Mouse (Mus musculus) naive thymus-derived CD4-positive, alpha-beta T cell, adult 2 months (primary cell): ENCODE measurements around the gene Nup37.

Source experiments
- DNase-seq: peaks from one replicate; pipeline ENCODE4 v3.0.0-alpha.2; 2011; ENCODE audit warnings: low read depth

Gene Nup37

DNA sequence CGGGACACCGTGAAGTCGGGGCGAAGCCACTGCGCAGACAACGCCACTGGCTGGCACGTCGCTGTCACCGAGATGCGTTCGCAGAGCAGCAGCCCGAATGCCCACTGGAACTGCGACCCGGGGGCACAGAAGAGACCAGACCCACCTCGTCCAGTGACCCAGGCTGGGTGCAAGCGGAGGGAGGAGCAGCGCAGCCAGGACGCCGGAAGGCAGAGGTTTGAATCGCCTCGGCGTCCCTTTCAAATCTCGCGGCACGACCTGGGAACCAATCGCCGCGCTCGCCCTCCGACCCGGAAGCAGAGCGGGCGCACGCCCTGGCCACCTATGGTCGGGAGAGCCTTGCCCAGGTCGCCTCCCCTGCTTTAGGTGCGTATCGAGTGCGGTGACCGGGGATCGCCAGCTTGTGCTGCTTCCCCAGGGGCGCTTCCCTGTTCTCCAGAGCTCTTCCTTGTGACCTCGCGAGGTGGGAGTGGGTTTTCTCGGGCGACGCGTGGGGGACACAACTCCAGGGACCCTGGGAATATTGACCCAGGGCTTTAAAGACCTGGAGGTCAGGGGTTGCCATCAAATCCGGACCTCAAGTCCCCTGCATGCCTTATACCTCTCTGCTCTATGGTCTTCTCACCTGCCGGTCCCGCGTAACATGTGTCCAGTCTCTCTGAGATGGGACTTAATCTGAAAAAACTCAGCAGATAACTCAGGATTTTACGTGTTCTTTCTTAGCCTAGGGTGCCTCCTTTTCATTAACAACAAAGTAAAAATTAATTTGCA, at the start of gene Nup37, which contains the start of gene Parpbp:
Gene Nup37 (plus strand): TSS at position 286 of the 771 bp plus-strand sequence.
Gene Parpbp (minus strand): TSS at position 235 of the 771 bp plus-strand sequence.
- DNase-seq, result peak; percentile 92

DNA sequence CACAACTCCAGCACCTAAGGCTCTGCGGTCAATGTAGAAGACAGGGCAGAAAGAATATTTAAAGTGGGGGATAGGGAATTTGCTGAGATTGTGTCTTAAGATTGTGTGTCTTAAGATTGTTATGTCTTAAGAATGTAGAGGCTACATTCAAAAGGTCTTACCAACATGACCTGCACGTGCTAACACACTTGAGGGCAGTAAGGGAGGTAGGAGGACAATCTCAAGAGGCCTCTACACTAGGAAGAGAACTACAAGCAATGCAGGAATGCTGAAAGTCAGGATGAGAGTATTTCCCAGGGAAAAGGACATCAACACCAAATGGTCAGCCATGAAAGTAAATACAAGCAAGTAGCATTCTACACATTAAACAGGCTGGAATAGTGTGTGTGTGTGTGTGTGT, 40.6 kb upstream of the Nup37 start:
- DNase-seq, result no peak

DNA sequence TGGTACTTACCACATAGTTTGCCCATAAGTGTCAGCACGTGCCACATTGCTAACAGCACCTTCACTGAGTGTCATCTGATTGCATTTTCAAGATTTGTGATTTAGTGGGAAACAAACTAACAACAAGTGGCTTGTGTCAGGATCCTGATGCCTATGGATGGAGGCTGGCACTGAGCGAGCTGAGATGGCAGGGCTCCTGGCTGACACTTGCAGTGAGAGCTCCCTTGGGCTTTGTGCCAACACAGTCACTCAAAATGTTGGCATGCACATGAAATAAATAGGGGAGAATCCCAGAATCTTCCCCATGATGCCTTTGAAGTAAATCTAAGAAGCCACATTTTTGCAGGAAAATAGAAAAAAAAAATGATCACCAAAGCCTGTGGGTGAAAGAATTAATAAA, 33.5 kb upstream of the Nup37 start:
- DNase-seq, result no peak

DNA sequence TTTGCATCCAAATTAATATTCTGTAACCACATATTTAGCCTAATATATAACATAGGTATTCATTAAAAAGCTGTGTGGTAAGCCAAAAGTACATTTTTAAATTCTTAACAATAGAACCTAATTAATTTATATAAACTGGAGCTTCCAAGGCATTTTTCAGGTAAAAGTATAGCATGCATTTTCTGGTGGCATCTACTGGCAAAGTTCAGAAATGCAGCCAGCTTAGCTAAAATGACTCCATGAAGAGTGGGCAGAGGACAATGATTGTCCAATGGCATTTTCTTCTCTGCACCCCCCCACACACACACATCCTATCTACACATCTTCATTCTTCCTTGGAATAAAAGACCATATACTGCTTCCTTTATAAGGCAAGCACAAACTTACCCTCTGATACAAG, 27.1 kb upstream of the Nup37 start:
- DNase-seq, result no peak

DNA sequence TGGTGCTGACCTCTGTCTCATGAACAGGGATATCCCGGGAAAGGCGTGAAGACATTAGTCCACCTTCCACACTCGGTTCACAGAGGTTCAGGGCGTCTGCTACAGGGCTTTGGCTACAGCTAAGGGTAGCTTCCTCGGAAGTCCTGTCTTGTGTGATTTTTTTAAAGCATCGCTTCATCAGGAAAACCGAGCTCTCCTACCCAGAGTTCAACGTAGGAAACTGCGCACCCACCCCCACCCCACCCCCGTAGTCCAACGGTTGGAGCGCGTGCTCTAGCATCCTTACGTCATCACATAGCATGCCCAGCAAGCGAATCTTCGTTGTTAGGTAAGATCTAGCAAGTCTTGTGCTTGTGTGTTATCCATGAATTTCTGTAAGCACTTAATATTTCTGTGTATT, 11.2 kb upstream of the Nup37 start:
- DNase-seq, result no peak

DNA sequence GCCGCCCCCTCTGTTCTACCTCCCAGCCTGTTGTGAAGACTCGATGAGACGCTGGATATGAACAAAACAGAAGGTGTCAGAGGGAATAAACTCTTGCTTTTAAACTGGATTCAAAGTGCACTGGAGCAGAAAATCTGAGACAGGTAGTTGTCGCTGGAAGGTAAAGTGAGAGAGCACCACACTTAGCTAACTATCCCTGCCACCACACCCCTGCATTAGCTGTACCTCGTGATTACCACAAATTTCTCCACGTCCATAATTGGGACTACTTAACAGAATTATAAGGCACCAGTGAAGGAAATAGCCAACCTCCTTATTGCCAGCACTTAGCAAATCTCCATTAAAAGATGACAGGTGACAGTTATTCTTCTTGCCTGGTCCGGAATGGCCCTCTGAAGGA, 605 bp upstream of the Nup37 start:
- DNase-seq, result no peak

DNA sequence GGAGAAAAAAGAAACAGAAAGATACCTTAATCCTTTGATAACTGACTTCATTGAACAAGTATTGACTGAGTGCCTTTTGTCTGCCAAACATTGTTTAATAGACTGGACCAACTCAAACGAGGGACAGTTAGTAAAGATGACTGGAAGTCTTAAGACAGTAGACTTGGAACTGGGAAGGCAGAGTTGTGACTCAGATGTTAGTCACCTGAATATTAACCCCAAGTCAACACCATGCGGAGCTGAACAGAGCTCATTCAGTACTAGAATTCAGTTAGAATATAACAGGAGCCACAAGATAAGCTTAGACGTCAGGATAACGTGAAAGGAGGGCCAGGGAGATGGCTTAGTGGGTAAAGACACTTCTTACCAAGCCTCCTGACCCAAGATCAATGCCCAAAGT, 3.6 kb downstream of the Nup37 start:
- no peak for DNase-seq

DNA sequence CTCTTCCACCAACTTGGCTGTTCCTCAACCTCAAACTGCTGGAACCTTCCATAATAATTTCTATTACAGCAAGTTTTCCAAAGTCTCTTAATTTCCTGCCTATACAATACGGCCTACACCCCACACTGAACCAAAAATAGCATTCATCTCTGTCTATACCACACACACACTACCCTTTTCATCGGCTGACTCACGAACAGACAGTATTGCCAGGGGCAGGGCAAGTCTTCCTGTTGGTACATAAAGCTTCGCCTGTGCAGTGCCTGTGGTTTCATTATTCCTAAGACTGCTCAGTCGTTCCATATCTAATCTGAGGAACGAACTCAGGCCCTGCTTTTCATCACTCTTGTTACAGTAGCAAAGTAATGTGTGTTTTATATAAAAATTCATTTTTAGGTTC, 4.9 kb downstream of the Nup37 start:
- DNase-seq, result no peak

DNA sequence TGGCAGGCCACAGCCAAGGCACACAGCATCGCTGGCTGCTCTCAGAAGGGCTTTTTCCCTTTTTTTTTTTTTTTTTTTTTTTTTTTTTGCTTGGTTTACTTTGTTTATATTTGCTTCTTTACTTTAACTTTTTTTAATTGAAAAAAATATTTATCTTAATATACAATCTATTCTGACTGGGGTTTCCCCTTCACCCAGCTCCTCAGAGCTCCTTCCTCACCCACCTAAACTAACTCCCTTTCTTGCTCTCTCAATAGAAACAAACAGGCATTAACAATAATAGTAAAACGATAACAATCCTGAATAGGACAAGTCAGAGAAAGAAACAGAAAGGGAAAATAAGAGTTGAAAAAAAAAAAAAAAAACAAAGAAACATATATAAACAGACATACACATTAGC, 15.3 kb downstream of the Nup37 start:
- no peak for DNase-seq

DNA sequence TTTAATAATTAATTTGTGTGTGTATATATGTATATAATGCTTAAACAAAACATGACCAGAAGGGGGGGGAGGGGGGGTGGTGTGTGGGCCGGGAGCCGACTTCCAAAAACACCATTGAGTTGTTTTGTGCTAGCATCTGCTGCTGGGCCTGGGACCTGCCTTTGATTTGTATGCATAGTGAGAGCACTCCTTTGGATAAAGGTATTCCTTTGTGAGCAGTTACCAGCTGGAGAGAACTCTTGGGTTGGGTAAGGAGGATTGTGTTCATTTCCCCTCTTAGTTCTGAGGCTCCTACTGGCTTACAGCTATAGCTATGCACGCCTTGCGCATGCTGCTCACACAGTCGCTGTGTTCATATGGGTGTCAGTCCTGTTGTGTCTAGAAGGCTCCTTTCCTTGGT, 15.9 kb downstream of the Nup37 start:
- DNase-seq, result no peak

DNA sequence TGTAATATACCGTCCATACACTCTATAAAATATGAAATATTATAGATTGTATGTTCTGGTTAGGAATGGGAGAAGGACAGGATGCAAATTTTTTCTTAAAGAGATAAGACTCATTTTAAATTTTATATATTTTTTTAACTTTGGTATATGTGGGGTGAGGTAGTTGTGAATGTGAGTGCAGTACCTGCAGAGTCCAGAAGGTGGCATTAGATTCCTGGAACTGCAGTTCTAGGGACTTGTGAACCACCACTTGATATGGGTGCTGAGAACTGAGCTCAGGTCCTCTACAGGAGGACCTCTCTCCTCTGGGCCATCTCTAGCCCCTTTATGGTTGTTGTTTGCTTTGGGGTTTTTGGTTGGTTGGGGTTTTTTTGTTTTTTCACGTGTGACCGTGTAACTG, 19.4 kb downstream of the Nup37 start:
- peak; percentile 54 for DNase-seq

DNA sequence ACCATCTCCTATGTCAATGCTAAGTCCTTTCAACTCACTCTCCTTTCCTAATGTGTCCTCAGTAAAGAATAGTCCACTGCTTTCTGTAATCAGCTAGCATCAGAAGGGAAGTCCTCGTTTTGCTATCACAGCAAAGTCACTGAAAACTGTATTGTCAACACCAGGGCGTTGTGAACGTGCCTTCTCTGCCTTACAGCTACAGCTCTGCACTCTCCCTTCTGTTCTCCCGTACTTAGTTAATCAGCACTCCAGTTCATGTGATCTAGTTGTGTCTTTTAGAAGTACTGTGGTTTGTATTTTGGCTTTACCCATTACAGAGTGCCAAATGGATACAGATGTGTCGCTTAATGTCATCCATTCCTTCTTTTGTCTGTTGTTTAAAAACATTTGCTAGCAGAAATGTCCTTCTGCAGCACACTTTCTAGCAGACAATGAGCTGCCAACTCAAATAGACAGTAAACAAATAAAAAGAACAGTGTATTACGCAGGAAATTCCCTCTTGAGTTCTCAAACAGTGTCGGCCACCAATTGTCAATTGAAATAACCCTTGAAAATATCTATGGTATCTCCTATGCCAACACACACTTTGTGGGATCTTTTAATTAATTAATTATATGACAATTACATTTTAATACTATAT, 20.8 kb downstream of the Nup37 start:
- DNase-seq, result no peak

DNA sequence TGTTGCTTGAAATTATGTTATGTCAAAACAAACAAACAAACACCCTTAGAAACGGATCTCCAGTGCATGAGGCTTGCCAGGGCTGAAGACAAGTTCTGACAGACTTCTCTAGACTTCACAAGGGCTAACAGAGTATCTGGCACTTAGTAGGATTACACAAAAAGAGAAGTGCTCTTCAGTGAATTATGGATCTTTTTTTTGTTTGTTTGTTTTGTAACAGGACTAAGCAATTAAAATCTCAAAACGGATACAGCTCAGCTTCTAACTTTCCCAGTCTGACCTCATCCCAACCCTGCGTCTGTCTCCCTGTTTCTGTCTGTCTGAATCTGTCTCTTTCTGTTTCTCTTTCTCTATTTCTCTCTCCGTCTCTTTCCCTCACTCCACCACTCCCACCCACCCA, 53.7 kb downstream of the Nup37 start:
- peak; percentile 25 for DNase-seq

DNA sequence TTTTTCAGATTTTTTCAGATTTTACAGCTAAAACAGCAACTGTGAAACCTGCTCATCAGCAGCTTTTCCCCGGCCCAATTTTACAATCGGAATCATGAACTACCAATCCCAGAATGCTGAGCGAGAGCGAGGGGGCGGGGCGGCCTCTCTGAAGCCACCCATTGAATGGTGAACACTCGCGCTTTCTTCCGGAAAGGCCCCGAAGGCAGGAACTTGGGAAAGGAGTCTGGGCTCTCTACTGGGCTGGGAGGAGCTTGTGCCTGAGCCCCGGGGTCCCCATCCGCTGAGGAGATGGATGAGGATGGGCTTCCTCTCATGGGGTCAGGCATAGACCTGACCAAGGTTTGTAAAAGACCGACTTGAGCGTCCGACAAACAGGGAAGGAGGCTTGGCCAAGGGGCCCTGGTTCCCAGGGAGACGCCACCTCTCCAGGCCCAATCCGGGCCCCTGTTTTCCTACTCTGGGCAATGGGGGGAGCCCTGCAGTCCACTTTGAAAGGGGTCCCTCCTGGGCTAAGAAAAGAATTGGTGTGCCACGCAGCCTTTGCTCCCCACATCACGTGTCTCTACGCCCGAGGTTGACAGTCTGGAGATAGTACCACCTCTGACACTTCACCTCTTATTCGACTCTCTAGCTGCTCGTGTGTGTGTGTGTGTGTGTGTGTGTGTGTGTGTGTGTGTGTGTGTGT, 54.3 kb downstream of the Nup37 start, which contains the start of gene Washc3:
Gene Washc3 (plus strand): TSS at position 143 of the 688 bp plus-strand sequence.
- DNase-seq, result peak; percentile 90

DNA sequence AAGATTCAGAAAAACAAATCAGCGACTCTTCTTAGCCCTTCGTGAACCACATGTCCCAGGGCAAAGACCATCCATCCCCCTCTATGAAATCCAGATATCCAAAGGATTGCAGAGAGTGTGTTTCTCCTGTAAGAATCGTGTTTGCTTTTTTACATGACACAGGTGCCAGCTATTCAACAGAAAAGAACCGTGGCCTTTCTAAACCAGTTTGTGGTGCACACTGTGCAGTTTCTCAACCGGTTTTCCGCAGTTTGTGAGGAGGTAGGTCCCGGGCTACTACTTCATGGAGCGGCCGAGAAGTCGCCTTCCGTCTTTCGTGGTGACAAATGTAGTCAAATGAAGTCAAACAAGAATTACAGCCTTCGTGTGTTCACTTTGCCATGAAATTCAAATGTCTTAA, 54.9 kb downstream of the Nup37 start:
- no peak for DNase-seq

DNA sequence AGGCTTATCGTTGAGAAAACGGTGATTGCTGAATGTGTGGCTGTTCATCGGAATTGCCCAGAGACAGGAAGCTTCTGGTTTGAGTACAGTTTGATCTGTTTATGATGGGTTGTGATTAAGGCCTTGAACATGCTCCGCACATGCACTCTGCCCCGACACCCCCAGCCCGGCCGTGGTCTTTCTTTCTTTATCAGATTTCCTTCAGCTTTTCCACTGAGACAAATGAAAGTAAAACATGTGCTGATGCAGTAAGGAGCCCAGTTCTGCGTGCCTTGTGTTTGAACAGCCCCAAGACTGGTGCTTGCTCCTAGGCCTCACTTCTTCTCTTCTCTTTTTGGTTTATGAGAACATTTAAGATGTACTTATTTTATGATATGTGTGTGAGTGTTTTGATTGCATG, 55.8 kb downstream of the Nup37 start:
- peak; percentile 65 for DNase-seq

DNA sequence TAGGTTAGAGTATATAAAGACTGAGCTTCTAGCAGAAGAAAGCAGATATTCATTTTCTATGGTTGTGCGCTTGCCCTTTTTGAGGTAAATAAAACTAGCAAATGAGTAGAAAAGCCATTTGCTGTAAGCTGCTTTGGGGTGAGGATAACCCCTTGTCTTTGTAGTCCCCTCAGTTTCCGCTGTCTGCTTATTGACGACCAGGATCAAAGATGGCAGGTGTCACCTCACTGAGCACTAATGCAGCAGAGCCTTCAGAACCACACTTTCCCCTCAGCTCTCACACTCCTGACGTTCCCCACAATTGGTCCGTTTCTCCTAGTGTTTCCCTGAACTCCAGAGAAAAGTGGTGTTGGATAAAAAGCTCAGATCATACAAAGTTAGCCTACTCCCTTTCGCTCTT, 56.4 kb downstream of the Nup37 start:
- peak; percentile 72 for DNase-seq

DNA sequence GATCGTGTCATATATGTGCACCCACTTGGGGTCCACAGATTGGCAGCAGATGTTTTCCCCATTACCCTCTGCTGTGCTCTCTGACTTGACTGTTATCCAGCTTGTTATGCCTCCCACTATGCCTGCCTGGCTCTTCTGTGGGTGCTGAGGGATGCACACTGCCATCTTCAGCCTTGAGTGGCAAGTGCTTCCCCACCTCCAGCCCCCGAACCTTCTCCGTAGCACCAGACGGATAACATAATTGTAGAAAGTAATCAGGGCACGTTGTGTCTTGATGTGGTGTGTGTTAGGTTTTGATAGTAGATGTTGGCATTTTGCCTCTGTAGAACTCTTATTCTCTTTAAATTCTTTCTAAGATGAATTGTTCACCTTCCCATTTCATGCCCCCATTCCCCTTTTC, 65.9 kb downstream of the Nup37 start:
- no peak for DNase-seq

DNA sequence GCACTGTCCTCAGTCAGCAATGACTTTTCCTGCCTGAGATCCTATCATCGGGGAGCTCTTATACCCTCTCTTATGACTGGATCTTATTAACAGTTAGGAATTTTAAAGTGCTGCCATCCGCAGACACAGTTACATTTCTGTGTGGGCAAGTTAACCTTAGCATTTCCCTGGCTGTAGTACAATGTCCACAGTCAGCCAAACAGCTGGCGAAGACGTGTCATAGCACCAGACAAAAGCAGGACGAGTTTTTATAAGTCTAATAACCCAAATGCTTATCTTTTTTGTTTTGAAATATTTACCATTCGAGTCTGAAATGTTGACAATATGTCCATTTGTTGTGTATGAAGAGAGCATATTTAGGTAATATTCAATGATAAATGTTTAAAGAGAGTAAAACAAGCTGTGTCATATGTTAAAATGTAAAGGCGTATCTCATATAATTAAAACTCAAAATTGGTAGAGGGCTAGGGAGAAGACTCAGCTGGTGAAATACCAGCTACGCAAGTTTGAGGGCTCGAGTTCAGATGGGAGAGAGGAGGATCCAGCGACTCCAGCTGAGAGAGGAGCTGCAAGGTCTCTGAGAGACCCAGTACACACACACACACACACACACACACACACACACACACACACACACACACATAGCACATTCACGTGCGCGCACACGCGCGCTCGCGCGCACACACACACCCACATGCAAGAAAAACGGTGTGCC, 68.2 kb downstream of the Nup37 start:
- DNase-seq, result no peak

DNA sequence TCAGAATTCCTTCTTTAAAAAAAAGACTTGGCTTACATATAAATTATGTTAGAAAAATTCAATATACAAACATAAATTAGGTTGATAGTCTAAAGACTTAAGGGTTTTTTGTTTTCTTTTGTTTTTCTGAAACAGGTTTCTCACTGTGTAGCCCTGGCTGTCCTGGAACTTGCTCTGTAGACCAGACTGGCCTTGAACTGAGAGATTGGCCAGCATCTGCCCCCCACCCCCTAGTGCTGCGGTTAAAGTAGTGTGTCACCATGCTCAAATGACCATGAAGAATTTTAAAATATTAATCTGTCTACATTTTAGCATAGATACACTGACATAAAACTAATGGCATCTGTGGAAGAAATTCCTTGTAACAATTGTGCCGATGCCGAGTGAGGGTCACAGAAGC, 71.4 kb downstream of the Nup37 start:
- DNase-seq, result no peak

DNA sequence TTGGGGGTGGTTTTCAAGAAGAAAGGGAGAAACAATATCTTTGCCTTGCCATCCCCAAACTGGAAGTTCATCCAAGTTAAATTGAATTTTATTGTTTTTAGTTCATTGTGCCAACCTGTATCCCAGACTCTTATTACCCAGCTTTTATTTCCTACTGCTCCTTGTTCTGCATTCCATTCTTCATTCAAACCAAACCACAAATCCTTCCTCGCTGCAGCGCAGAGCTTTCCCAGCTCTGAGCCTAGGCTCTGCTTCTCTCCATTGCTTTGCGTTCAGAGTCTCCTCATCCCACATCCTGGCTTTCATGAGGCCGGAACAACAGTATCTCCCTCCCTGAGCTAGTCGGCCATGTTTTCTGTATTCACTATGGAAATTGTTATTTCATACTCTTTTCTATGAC, 74.9 kb downstream of the Nup37 start:
- DNase-seq, result no peak

DNA sequence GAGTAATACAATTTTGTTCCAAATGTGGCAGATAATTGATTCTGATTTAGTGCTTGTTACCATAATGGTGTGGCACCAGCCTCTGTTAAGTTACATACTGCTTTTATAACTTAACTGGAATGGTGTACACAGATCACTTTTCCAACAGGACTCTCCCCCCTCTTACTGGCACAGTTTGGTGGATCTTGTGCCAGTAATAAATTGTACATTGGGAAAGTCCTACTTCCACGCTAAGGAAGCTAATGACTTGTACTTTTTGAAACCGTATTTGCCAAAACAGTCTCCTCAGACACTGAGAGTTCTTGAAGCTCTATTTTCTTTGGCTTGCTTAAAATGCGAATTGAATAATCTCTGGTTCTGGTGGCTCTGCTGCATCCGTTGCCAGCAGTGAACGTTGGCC, 78.6 kb downstream of the Nup37 start:
- DNase-seq, result no peak

DNA sequence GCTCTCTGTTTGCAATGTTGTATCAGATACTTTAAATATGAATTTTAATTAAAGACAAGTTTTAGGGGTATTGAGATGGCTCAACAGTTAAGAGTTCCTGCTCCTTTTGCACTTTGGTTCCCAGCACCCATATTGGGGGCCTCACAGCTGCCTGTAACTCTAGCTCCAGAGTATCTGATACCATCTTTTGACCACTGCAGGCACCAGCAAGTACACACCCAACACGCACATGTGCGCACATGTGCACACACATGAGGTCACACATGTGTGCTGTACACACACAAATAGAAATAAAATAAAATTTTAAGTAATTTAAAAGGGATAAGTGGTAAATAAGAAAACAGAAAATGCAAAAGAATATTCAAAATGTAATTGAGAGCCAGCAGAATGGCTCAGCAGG, 81.2 kb downstream of the Nup37 start:
- no peak for DNase-seq
